Mouse (Mus musculus): Measurements from ENCODE around the gene Tnfrsf17. TPM values are rescaled to one million over a fixed set of nuclear protein-coding genes. Genes with fewer than 3 reads are reported as not detected.
A peak's percentile ranks its signal among the peaks of the same experiment; 100 is the strongest.
"Not testable (repeated sequence)": the region's sequence is repeated elsewhere in the genome, so short reads cannot be mapped to it uniquely, and the experiment has no call there.

The Tnfrsf17 gene
- polyA plus RNA-seq, 2 experiments = 0.18 to 0.23 TPM

- no peaks in the 10 kb centered on the region for H3K9me3 ChIP-seq (ENCODE audit: control insufficient read depth, low read length)
- H3K27ac ChIP-seq (replicated peaks; ENCODE audit: low read depth, low read length) = no peak overlapping the region
- no peaks in the 10 kb centered on the region for H3K36me3 ChIP-seq (ENCODE audit: control insufficient read depth, insufficient read depth, low read length)
- no peaks in the 10 kb centered on the region for H3K27me3 ChIP-seq (ENCODE audit: control insufficient read depth, insufficient read depth, low read length)
- H3K4me2 ChIP-seq (replicated peaks; ENCODE audit: low read depth, low read length, severe bottlenecking) = no peak overlapping the region
- no peak for TF ChIP-seq POLR2A (IDR thresholded peaks at IDR 0.05; ENCODE audit: borderline replicate concordance, extremely low read depth, insufficient read depth, insufficient read length)
- ATAC-seq (ENCODE audit: low FRiP score, low read depth) (no peak), DNase-seq (ENCODE audit: low spot score) (no peak)
- no peak overlapping the region for H3K9ac ChIP-seq (ENCODE audit: low read depth, low read length, severe bottlenecking)
- H3K4me3 ChIP-seq (replicated peaks; ENCODE audit: low read length) = no peak overlapping the region
- 83% methylated on average over 4 of the region's 4 CpGs for WGBS
- no peaks in the 10 kb centered on the region for H3K4me1 ChIP-seq (ENCODE audit: control insufficient read depth, insufficient read depth, low read length)
These were observed 29.7 kb downstream of the Tnfrsf17 start for GRCm38 (mm10) chr16:11343292-11343815.

- Histone ChIP-seq H3K9ac (ENCODE audit: low read depth, low read length, severe bottlenecking) (no peak overlapping the region), H3K27ac (replicated peaks; ENCODE audit: low read depth, low read length) (no peak overlapping the region), H3K9me3 (ENCODE audit: control insufficient read depth, low read length) (no peaks in the 10 kb centered on the region), H3K4me2 (replicated peaks; ENCODE audit: low read depth, low read length, severe bottlenecking) (no peak overlapping the region), H3K4me3 (replicated peaks; ENCODE audit: low read length) (no peak overlapping the region), H3K36me3 (ENCODE audit: control insufficient read depth, insufficient read depth, low read length) (0 out of 2 replicates have a peak, but pooled peaks cover 6% of the 10 kb centered on the region), H3K4me1 (ENCODE audit: control insufficient read depth, insufficient read depth, low read length) (no peaks in the 10 kb centered on the region), H3K27me3 (ENCODE audit: control insufficient read depth, insufficient read depth, low read length) (no peaks in the 10 kb centered on the region)
- 83% methylated on average over 7 of the region's 7 CpGs for WGBS
- DNase-seq (ENCODE audit: low spot score) (no peak), ATAC-seq (ENCODE audit: low FRiP score, low read depth) (no peak)
- TF ChIP-seq POLR2A (IDR thresholded peaks at IDR 0.05; ENCODE audit: borderline replicate concordance, extremely low read depth, insufficient read depth, insufficient read length) = no peak
These were observed 38.3 kb downstream of the Tnfrsf17 start for GRCm38 (mm10) chr16:11351903-11352302.

GRCm38 (mm10) chr16:11359173-11359572, 45.6 kb downstream of the Tnfrsf17 start:
- WGBS = 71% methylated on average over 5 of the region's 5 CpGs
- H3K36me3 ChIP-seq (ENCODE audit: control insufficient read depth, insufficient read depth, low read length) = no peaks in the 10 kb centered on the region
- ATAC-seq (ENCODE audit: low FRiP score, low read depth) (no peak), DNase-seq (ENCODE audit: low spot score) (no peak)
- no peak overlapping the region for H3K27ac ChIP-seq (replicated peaks; ENCODE audit: low read depth, low read length)
- no peaks in the 10 kb centered on the region for H3K4me1 ChIP-seq (ENCODE audit: control insufficient read depth, insufficient read depth, low read length)
- H3K27me3 ChIP-seq (ENCODE audit: control insufficient read depth, insufficient read depth, low read length) = no peaks in the 10 kb centered on the region
- no peak overlapping the region for H3K4me3 ChIP-seq (replicated peaks; ENCODE audit: low read length)
- no peak overlapping the region for H3K4me2 ChIP-seq (replicated peaks; ENCODE audit: low read depth, low read length, severe bottlenecking)
- H3K9ac ChIP-seq (ENCODE audit: low read depth, low read length, severe bottlenecking) = no peak overlapping the region
- H3K9me3 ChIP-seq (ENCODE audit: control insufficient read depth, low read length) = no peaks in the 10 kb centered on the region
- no peak for TF ChIP-seq POLR2A (IDR thresholded peaks at IDR 0.05; ENCODE audit: borderline replicate concordance, extremely low read depth, insufficient read depth, insufficient read length)

GRCm38 (mm10) chr16:11359919-11360318, 46.3 kb downstream of the Tnfrsf17 start:
- H3K4me2 ChIP-seq (replicated peaks; ENCODE audit: low read depth, low read length, severe bottlenecking) = no peak overlapping the region
- H3K9ac ChIP-seq (ENCODE audit: low read depth, low read length, severe bottlenecking) = no peak overlapping the region
- H3K27me3 ChIP-seq (ENCODE audit: control insufficient read depth, insufficient read depth, low read length) = no peaks in the 10 kb centered on the region
- no peak overlapping the region for H3K4me3 ChIP-seq (replicated peaks; ENCODE audit: low read length)
- no peaks in the 10 kb centered on the region for H3K36me3 ChIP-seq (ENCODE audit: control insufficient read depth, insufficient read depth, low read length)
- no peaks in the 10 kb centered on the region for H3K4me1 ChIP-seq (ENCODE audit: control insufficient read depth, insufficient read depth, low read length)
- H3K9me3 ChIP-seq (ENCODE audit: control insufficient read depth, low read length) = no peaks in the 10 kb centered on the region
- WGBS = 50% methylated on average over 10 of the region's 10 CpGs
- ATAC-seq (ENCODE audit: low FRiP score, low read depth) (no peak), DNase-seq (ENCODE audit: low spot score) (no peak)
- H3K27ac ChIP-seq (replicated peaks; ENCODE audit: low read depth, low read length) = no peak overlapping the region
- TF ChIP-seq POLR2A (IDR thresholded peaks at IDR 0.05; ENCODE audit: borderline replicate concordance, extremely low read depth, insufficient read depth, insufficient read length) = no peak

GRCm38 (mm10) chr16:11360576-11360975, 47.0 kb downstream of the Tnfrsf17 start:
- H3K4me1 ChIP-seq (ENCODE audit: control insufficient read depth, insufficient read depth, low read length); H3K4me3 ChIP-seq (replicated peaks; ENCODE audit: low read length); H3K9ac ChIP-seq (ENCODE audit: low read depth, low read length, severe bottlenecking); H3K36me3 ChIP-seq (ENCODE audit: control insufficient read depth, insufficient read depth, low read length); H3K27ac ChIP-seq (replicated peaks; ENCODE audit: low read depth, low read length); H3K4me2 ChIP-seq (replicated peaks; ENCODE audit: low read depth, low read length, severe bottlenecking); H3K27me3 ChIP-seq (ENCODE audit: control insufficient read depth, insufficient read depth, low read length); DNase-seq (ENCODE audit: low spot score); ATAC-seq (ENCODE audit: low FRiP score, low read depth); H3K9me3 ChIP-seq (ENCODE audit: control insufficient read depth, low read length): not testable (repeated sequence)
- WGBS = 95% methylated on average over 2 of the region's 2 CpGs

GRCm38 (mm10) chr16:11365626-11366025, 52.0 kb downstream of the Tnfrsf17 start:
- Histone ChIP-seq H3K4me3 (replicated peaks; ENCODE audit: low read length) (no peak overlapping the region), H3K9me3 (ENCODE audit: control insufficient read depth, low read length) (no peaks in the 10 kb centered on the region), H3K4me2 (replicated peaks; ENCODE audit: low read depth, low read length, severe bottlenecking) (no peak overlapping the region), H3K4me1 (ENCODE audit: control insufficient read depth, insufficient read depth, low read length) (peaks cover 6% of the 10 kb centered on the region; the same call in 1 of the 2 replicates), H3K27ac (replicated peaks; ENCODE audit: low read depth, low read length) (no peak overlapping the region; the same call in 1 of the 2 replicates), H3K9ac (ENCODE audit: low read depth, low read length, severe bottlenecking) (no peak overlapping the region), H3K27me3 (ENCODE audit: control insufficient read depth, insufficient read depth, low read length) (no peaks in the 10 kb centered on the region), H3K36me3 (ENCODE audit: control insufficient read depth, insufficient read depth, low read length) (no peaks in the 10 kb centered on the region)
- ATAC-seq (ENCODE audit: low FRiP score, low read depth) = no peak
- WGBS = 53% methylated on average over 5 of the region's 5 CpGs
- DNase-seq (ENCODE audit: low spot score) = peak; percentile 22
- TF ChIP-seq POLR2A (IDR thresholded peaks at IDR 0.05; ENCODE audit: borderline replicate concordance, extremely low read depth, insufficient read depth, insufficient read length) = no peak
